Mouse (Mus musculus): ENCODE data around the gene Crybg1. TPM values are rescaled to one million over a fixed set of nuclear protein-coding genes. Genes with fewer than 3 reads are reported as not detected.

Crybg1 gene
- total and polyA plus RNA-seq, 3 experiments, result 3.9 to 6.6 (median 5.2) TPM

DNA sequence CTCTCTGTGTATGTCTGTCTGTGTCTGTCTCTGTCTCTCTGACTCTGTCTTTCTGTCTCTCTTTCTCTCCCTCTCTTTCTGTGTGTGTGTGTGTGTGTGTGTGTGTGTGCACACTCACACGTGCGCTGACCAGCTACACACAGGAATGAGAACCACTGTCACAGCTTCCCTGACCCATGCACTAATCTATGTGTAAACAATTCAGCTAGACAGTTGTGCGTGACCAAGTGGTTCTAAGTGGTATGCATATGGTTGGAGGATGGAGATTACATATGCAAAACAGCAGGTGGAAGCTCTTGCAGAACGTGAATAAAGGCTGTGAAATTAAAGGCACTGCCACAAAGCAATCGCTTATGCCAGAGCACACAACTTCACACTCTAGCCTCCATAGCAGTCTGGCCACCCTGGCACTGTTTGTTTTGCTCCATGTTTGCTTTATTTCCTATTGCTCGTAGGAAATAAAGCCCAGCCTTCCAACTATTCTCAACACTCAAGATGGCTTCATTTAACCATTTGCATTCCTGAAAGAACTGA lies 24.2 kb downstream of the Crybg1 start:
- no peak for TF ChIP-seq POLR2A (IDR thresholded peaks at IDR 0.05; ENCODE audit: low read depth, low read length)
- TF ChIP-seq CHD1 (IDR thresholded peaks at IDR 0.05; ENCODE audit: low read depth, low read length), result no peak
- no peak for TF ChIP-seq TCF12 (IDR thresholded peaks at IDR 0.05; ENCODE audit: low read depth, low read length)
- TF ChIP-seq MAFK (IDR thresholded peaks at IDR 0.05; ENCODE audit: insufficient replicate concordance, low read length), result no peak
- no peak for TF ChIP-seq SIN3A (IDR thresholded peaks at IDR 0.05; ENCODE audit: low read length)
- no peak for TF ChIP-seq UBTF (IDR thresholded peaks at IDR 0.05; ENCODE audit: low read depth, low read length)
- TF ChIP-seq POLR2AphosphoS2 (IDR thresholded peaks at IDR 0.05; ENCODE audit: low read depth, low read length), result no peak
- TF ChIP-seq NRF1 (IDR thresholded peaks at IDR 0.05; ENCODE audit: low read depth, low read length), result no peak
- no peak for TF ChIP-seq BHLHE40 (IDR thresholded peaks at IDR 0.05; ENCODE audit: low read depth, low read length)
- no peak for TF ChIP-seq ETS1 (conservative IDR thresholded peaks at IDR 0.05; ENCODE audit: low read depth, low read length)
- TF ChIP-seq EP300 (IDR thresholded peaks at IDR 0.05; ENCODE audit: low read length), result no peak
- no peak for TF ChIP-seq MEF2A (IDR thresholded peaks at IDR 0.05; ENCODE audit: borderline replicate concordance, low read depth, low read length)
- no peak for TF ChIP-seq CHD2 (IDR thresholded peaks at IDR 0.05; ENCODE audit: low read length)
- TF ChIP-seq ZC3H11A (IDR thresholded peaks at IDR 0.05; ENCODE audit: low read depth, low read length), result no peak
- TF ChIP-seq KAT2A (IDR thresholded peaks at IDR 0.05; ENCODE audit: insufficient replicate concordance, low read length), result no peak
- no peak for TF ChIP-seq JUND (conservative IDR thresholded peaks at IDR 0.05; ENCODE audit: low read depth, low read length)
- TF ChIP-seq MAZ (IDR thresholded peaks at IDR 0.05; ENCODE audit: low read depth, low read length), result no peak
- TF ChIP-seq ZMIZ1 (IDR thresholded peaks at IDR 0.05; ENCODE audit: low read depth, low read length), result no peak
- DNase-seq (ENCODE audit: extremely low read depth), result no peak

GRCm38 (mm10) chr10:44118616-44119015 lies 30.0 kb downstream of the Crybg1 start:
- H3K9ac ChIP-seq (ENCODE audit: insufficient read depth, low read depth), result no peak overlapping the region
- no peaks in the 10 kb centered on the region for H3K27me3 ChIP-seq (replicated peaks)
- dilution Hi-C loops (cut with MboI; ENCODE audit: extremely low pct_ligation_motif_present, extremely low pct_unique_long_range_greater_than_20kb, low sequenced_read_pairs), result no loop called here
- no peaks in the 10 kb centered on the region for H3K4me1 ChIP-seq (ENCODE audit: control insufficient read depth in 1 of 2, insufficient read depth in 2 of 2)
- H3K4me2 ChIP-seq (ENCODE audit: insufficient read depth, low read depth, poor library complexity, severe bottlenecking), result no peak overlapping the region
- no peak overlapping the region for H3K27ac ChIP-seq (ENCODE audit: insufficient read depth, low read depth)
- TF ChIP-seq MAX (IDR thresholded peaks at IDR 0.05; ENCODE audit: low read length), result no peak
- no peak for TF ChIP-seq ZKSCAN1 (IDR thresholded peaks at IDR 0.05; ENCODE audit: borderline replicate concordance, low read depth, low read length)
- TF ChIP-seq PAX5 (IDR thresholded peaks at IDR 0.05; ENCODE audit: low read length), result no peak
- no peak for TF ChIP-seq MAFK (IDR thresholded peaks at IDR 0.05; ENCODE audit: insufficient replicate concordance, low read length)
- TF ChIP-seq MAZ (IDR thresholded peaks at IDR 0.05; ENCODE audit: low read depth, low read length), result no peak
- no peak for TF ChIP-seq E2F4 (IDR thresholded peaks at IDR 0.05; ENCODE audit: insufficient replicate concordance, low read depth, low read length)
- TF ChIP-seq ZNF384 (IDR thresholded peaks at IDR 0.05; ENCODE audit: low read depth, low read length), result no peak
- DNase-seq (ENCODE audit: extremely low read depth), result no peak
- in situ Hi-C loops (cut with MboI; ENCODE audit: low pct_ligation_motif_present, low pct_unique_long_range_greater_than_20kb, low sequenced_read_pairs), result no loop called here
- H3K36me3 ChIP-seq (replicated peaks in 1 of 2; ENCODE audit: control insufficient read depth in 1 of 2, insufficient read depth in 1 of 2, low read length in 1 of 2), result no peaks in the 10 kb centered on the region
- no peaks in the 10 kb centered on the region for H3K9me3 ChIP-seq (replicated peaks; ENCODE audit: low read length)
- no peak overlapping the region for H3K4me3 ChIP-seq (replicated peaks in 1 of 3; ENCODE audit: low read depth in 2 of 3, low read length in 2 of 3, poor library complexity in 1 of 3)
- no peaks in the 10 kb centered on the region for H3K79me2 ChIP-seq (replicated peaks; ENCODE audit: control insufficient read depth, extremely low read depth, insufficient read depth, poor library complexity, severe bottlenecking)

More for the DNA sequence above, 24.2 kb downstream of the Crybg1 start:
- H3K27me3 ChIP-seq (replicated peaks), result no peaks in the 10 kb centered on the region
- dilution Hi-C loops (cut with MboI; ENCODE audit: extremely low pct_ligation_motif_present, extremely low pct_unique_long_range_greater_than_20kb, low sequenced_read_pairs), result no loop called here
- no peak overlapping the region for H3K27ac ChIP-seq (ENCODE audit: insufficient read depth, low read depth)
- no peaks in the 10 kb centered on the region for H3K36me3 ChIP-seq (replicated peaks in 1 of 2; ENCODE audit: control insufficient read depth in 1 of 2, insufficient read depth in 1 of 2, low read length in 1 of 2)
- H3K9ac ChIP-seq (ENCODE audit: insufficient read depth, low read depth), result no peak overlapping the region
- no peaks in the 10 kb centered on the region for H3K79me2 ChIP-seq (replicated peaks; ENCODE audit: control insufficient read depth, extremely low read depth, insufficient read depth, poor library complexity, severe bottlenecking)
- H3K4me1 ChIP-seq (ENCODE audit: control insufficient read depth in 1 of 2, insufficient read depth in 2 of 2), result no peaks in the 10 kb centered on the region
- in situ Hi-C loops (cut with MboI; ENCODE audit: low pct_ligation_motif_present, low pct_unique_long_range_greater_than_20kb, low sequenced_read_pairs), result no loop called here
- H3K9me3 ChIP-seq (replicated peaks; ENCODE audit: low read length), result no peaks in the 10 kb centered on the region
- H3K4me3 ChIP-seq (replicated peaks in 1 of 3; ENCODE audit: low read depth in 2 of 3, low read length in 2 of 3, poor library complexity in 1 of 3), result no peak overlapping the region
- H3K4me2 ChIP-seq (ENCODE audit: insufficient read depth, low read depth, poor library complexity, severe bottlenecking), result no peak overlapping the region
